Mouse (Mus musculus) layer of hippocampus, adult 11-12 months (tissue): Measurements from ENCODE around the gene Nmrk2.

Experiments used
- DNase-seq: peaks from one replicate; pipeline ENCODE4 v3.0.0; 2022; ENCODE audit warnings: low spot score

The Nmrk2 gene

DNA sequence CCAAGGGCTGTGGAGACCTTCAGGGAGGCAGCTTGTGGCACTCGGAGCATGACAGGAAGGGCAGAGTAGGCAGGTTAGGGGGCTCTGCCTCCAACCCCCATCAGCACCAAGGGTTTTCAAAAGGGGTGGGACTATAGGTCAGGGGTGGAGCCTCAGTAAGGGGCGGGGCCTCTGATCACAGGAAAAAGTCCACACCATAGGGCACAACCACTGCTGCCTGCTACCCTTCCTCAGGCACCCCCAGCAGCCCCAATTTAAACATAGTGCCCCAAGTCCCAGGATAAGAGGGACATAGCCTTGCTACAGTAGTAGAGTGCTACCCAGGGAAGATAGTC is 39.6 kb downstream of the Nmrk2 start:
- no peak for DNase-seq

DNA sequence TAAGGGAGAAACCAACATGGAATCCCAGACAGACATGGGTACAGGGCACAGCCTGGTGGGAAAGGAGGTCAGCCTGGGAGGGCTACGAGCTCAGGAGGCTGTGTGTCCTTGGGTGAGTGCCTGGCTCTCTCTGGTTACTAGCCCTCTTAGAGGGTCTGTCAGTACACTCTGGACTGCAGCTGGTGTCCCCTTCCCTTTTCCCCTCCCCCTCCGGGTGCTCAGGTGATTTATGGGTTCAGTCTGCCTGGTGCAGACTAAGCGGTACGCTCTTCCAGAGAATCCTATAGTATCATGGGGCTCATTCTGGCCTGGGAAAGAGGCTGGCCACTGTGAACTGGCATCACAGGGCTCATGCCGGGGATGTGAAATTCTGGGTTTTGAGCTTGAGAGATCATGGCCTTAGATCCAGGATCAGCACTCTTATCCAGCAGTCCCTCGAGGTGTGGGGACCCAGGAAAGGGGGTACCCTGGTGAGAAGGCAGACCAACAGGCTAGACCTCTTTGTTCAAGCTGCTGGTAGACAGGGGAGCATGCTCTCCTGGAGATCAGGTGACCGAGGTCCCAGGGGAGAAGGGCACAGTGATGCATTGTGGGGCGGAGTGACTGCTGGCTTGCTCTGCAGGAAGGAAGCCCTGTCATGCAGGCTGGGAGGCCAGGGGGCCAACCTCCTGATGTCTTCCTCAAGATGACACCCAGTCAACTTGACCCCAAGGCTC is 40.1 kb downstream of the Nmrk2 start:
- DNase-seq, result no peak

DNA sequence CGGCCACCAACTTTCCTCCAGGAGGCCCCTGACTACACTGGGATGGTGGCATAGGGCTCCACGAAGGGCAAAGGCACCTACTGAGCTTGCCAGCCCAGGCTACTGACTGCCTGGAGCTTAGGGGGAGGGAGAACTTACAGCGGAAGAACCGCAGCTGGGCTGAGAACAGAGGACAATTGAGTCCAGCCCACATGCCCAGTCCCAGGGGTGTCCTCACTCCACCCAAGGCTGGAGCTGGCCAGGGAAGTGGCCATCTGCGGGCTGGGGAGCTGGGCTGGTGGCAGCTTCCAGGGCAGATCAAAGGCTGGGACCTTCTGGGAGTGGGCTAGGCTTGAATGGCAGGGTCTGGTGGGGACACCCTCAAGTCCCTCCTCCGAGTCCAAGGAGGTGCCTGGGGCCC is 47.1 kb downstream of the Nmrk2 start:
- DNase-seq, result no peak

DNA sequence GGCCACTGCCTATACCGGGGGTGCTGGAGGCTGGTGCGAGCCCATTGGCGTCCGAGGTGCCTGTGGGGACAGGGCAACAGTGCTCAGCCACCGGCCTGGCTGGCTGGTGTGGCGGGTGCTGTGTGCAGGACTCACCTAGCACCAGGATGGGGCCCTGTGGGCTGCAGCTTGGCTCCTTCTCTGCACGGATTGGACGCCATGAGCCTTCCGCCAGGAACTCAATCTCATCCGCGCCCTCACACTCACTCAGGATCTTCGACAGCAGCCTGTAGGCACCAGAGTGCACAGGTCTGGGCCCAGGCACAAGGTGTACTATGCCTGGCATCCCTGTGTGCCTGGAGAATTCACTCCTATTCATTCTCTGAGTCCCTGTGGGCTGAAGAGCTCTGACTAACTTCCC is 47.5 kb downstream of the Nmrk2 start:
- no peak for DNase-seq

DNA sequence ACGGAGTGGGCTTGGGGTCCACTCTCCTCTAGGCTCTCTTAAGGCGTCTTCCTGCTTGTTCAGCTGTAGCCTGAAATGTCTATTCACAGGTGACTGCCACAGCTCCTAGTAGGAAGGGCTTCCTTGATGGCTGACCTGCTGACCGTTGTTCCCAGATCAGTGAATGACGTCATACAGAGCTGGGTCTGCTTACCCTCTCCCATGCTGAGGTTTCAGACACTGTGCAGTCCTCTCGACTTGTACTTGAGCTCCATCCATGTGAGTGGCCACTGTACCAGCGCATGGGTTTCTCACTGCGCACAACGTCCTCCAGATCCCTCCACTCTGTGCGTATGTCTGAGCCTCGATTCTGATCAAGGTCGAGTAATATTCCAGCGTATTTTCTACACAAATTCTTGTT is 49.2 kb downstream of the Nmrk2 start:
- DNase-seq, result no peak

DNA sequence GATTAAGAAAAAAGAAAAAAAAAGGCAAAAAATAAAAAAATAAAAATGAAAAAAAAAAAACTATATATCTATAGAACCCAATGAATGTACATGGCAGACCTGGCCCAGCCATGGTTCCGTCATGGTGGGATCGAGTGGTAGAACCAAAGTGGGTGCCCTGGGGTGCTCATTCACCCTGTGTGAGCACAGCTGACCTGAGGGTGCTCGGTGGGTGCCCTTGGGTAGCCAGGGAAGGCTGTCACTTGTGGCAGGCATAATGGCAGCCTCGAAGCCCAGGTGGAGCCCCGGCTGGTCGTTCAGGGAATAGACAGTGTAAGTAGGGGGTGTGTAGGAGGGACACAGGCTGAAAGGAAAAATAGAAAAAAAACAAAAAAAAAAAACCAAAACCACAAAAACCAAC is 50.6 kb downstream of the Nmrk2 start:
- DNase-seq, result no peak
